Mouse (Mus musculus) testis, adult 2 months (tissue): ENCODE measurements around the gene Sufu.

Source experiments
- CTCF ChIP-seq: fragments of 200-500 bp; IDR thresholded peaks from 2 replicates; pipeline ENCODE4 v1.5.1; 2012; ENCODE audit warnings: low read depth, mild to moderate bottlenecking, inconsistent platforms, low read length, moderate library complexity; ENCODE audit not compliant: control insufficient read depth, insufficient read depth, insufficient replicate concordance
- POLR2A ChIP-seq: fragments of 200-500 bp; IDR thresholded peaks from 2 replicates; pipeline ENCODE4 v1.6.1; 2012; ENCODE audit warnings: low read depth, mild to moderate bottlenecking, inconsistent platforms, low read length, moderate library complexity; ENCODE audit not compliant: control insufficient read depth

DNA sequence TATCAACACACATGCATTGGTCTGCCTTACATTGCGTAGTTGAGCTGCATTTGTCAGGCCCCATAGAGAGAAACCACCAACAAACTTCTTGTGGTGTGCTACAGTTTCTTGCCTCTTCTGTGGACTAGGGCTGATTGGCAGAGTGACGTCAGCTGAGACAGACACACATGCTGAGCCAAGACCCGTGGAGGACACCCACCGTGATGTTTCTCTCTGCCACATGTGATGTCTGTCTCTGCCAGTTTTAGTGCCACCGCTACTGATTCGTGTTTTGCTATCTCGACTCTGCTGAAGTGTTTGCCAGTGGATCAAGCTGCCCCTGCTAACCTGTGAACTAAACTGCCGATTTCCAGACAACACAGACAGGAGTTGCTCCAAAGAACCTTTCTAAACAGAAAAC, 34.6 kb upstream of the Sufu start:
- TF ChIP-seq POLR2A (no peak), CTCF (no peak)
